Mouse (Mus musculus) retina, adult 2 months (tissue): Measurements from ENCODE around the gene Ank2.

ENCODE experiments used
- DNase-seq: peaks from one replicate; pipeline ENCODE4 v3.0.0-alpha.2; 2012; ENCODE audit warnings: low read depth, low spot score

Ank2 gene

DNA sequence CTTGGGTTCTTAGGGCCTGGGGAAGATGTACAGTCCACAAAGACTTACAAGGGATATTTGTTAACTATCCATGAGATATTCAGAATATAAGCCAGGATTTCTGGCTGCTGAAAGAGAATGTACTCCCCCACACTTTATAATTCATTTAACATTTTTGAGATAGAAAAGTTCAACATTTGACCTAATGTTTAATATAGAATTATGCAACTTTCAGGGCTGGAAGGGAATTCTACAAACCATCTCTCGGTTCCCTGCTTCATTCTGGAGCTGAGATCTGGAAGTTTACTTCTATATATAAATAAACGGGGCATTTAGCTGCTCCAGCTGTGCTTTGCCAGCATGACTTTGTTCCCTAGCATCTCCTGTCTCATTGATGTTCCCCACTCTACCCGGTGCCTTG lies 372.9 kb downstream of the Ank2 start:
- DNase-seq: no peak

DNA sequence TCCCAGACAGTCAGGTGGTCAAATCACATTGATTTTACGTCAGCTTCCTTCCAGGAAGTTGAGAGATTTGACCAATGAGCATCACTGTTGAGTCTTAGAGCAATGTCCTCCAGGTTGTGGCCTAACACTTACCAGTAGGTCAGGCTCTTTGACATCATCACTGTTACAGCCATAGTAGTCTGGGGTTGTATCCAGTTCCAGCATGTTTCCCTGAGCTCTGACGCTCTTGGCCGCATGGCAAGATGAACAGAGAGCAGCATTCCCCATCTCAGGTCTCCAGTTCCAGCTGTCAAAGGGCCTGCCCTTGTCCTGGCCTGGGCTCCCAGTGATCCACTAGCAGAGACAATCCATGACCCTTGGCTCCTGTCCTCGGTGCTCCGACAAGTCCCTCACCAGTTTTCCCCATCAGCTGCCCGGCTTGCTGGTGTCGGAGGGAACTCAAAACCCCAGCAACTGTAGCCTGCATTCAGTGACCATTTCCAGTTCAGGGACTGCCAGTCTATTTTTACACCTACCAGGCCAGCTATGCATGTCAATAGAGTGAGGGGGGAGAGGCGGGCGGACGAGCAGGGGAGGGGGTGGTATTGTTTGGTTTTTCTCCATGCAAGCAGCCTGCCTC lies 374.7 kb downstream of the Ank2 start:
- DNase-seq: no peak

DNA sequence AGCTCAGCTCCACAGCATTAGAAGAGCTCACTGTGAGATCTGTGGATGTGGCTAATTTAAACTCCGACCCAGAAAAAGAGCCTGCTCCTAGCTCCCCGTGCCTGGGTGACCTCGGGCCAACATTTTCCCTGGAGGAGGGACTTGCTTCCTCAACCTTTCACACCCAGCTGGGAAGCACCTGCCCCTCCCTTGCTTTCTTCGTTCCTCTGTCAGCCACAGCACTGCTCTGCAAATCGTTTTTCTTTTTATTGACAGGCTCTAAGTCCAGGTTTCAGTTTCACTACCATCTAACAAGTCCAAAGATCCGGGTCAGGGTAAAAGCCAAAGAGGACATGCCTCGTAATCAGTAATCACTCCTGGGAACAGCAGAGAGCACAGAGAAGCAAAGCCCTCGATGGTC lies 375.8 kb downstream of the Ank2 start:
- DNase-seq: no peak

DNA sequence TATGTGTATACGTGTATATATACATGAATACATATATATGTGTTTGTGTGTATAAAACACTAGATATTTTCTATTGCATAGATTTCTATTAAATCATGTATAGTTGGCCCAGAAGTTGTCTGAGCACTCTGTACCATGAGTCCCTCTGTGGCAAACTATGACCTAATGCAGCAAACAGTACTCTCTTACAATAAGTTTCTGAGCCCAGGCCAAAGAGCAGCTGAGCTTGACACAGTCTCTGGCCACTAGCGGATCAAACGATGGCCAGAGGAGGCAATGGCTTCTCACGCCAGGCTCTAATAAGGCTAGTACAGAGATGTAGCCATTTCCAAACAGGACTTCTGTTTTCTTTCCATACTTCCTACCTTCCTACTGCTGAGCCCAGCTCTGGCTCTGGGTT lies 380.4 kb downstream of the Ank2 start:
- DNase-seq: no peak

DNA sequence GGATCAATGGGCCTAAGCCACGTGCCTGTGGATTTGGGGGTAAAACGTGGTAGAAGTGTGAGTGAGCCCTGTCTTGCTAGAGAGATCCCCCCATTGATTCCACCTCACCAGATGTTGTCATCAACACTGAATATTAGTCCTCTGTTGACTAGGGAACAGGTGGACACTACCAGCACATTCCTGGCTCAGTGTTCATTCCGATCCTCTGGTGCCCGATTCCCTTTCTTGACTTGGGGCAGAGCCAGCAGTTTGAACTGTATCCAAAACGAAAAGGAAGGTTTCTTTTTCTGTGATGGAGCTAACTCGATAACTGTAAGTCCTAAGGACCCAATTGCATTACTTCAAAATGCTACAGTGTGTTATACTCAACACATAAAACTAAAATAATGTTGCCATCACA lies 382.9 kb downstream of the Ank2 start:
- no peak for DNase-seq

DNA sequence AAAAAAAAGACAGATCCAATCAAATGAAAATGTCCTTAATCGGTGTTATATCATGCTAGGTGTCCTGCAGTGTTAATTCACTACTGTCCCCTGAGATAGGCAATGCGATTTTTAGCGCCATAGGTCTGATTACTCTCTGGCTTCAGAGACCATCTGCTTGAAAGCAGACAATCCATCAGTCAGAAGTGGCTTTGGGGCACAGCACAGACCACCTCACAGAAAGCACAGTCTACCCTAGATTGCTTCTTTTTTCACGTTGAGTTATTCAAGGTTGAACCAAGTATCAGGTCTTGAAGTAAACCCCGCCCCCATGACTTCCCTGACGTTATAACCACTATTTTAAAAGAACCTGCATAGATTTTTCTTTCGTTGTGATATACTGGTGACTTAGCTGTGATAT lies 385.9 kb downstream of the Ank2 start:
- DNase-seq: no peak

DNA sequence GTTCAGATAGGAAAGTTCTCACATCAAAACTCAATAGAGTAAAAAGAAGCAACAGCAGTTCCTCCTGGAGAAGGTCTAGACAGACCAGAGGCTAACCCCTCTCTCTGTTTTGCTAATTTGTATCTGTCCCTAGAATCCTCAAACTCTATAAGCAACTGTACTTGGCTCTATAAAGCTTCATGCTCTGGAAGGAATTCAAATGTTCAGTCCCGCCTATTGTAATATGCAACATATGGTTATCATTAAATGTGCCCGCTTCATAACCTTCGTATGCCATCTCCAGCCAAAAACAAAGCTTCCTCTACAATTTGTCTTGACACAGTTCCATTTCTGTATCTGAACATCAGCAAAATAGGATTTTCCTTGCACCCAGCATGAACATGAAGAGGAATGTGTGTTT lies 389.7 kb downstream of the Ank2 start:
- DNase-seq: no peak

DNA sequence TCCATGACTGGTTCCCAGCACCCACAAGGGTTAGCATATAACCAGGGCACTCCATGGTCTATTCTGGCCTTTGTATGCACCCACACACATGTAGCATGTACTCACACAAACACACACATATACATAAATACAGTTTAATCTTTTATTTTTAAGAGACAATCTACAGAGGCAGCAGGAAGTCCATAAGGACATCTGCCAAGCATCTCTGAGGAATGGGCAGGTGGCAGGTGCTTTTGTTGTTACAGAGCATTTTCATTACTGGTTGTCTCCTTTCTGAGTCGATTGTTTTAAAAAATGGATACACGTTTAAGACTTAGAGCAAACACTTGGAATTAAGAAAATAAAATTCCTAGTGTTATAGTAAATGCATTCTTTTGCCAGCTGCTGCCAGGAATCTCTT lies 390.7 kb downstream of the Ank2 start:
- no peak for DNase-seq

DNA sequence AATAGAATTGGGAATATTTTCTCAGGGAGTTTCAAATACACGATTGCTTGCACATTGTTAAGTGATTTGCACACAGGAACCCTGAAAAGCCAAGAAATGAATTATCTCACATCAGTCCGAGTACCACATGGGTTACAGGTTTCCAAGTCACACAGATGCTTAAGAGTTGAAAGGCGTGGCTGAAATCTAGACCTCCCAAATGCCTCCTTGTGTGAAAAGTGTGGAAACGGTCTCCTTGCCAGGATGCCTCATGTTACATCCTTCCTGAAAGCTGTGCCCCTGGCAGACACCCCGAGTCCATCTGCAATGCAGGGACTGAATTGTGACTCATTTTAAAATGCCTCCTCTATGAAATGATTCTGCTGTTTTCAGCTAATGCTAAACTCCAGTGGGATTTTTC lies 391.9 kb downstream of the Ank2 start:
- no peak for DNase-seq

DNA sequence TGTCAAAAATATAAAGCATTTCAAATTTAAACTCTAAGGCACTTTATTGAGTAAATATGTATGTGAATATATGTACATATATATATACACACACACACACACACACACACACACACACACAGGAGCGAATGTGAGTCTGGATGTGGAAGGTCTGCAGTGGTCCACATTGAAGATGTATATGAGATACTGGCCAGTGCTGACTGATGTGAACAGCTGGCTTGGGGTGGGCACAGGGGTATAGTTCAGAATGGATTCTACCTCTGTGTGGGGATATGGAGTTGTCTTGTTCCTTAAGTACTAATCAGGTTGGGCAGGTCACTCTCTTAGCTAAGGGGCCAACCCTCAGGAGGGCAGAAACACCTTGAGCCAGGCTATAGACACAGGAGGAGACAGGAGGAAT lies 397.8 kb downstream of the Ank2 start:
- DNase-seq: no peak

DNA sequence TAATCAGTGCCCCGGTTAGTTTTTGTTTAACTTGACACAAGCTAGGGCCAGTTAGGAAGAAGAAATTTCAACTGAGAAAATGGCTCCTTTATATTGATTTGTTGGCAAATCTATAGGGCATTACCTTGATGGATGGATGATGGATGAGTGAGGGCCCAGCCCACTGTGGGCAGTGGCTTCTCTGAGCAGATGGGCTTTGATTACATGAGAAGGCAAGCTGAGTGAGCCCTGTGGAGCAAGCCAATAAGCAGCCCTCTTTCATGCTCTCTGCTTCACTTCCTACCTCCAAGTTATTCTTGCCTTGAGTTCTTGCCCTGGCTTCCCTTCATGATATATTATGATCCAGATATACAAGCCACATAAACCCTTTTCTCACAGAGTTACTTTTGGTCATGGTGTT lies 401.4 kb downstream of the Ank2 start:
- DNase-seq: no peak

DNA sequence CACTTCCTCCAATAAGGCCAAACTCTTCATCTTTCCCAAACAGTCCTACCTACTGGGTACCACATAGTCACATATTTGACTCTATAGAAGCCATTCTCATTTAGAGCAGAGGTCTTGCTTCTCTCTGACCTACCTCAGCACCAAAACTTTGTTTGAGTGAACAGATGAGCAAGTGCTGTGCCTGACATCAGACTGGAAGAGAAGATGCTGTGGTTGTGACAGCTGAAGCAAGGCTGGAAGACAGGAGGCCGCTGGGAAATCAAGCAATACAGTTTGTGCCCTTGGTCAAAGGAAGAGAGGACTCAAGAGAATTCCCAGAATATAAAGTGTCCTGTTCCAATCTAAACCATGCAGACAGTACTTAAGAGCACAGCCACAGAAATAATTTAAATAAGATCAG lies 402.0 kb downstream of the Ank2 start:
- DNase-seq: no peak

DNA sequence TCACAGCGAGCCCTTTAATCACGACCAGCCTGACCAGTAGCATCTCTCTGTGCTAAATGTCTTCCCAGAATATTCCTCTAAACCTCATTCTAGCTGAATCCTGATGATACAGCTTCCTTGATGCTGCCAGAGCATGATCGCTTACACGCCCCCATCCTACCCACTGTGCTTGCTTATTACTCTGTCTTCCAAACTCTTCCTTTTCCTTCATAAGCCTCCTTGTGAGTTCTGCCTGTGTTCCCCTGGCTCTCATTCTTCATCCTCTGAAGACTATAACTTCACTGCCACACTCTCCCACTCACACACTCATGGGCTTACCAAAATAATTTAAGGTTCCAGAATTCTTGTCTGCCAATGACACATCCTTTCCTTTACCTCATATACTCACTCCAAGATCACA lies 405.5 kb downstream of the Ank2 start:
- DNase-seq: no peak

DNA sequence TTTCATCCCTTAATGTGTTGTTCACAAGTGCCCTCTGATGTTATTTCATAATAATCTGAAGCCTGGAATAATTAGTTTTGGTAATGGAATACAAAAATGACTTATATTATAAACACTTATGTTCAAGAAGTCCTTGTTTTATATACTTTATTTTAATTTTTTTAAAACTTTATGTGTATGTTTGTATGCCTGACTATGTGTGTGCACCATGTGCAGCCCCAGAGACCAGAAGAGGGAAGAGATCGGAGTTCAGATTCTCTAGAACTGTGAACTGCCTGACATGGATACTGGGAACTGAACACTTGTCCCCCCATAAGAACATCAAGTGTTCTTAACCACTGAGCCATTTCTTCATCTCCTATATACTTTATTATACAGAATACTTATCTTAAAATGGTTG lies 411.6 kb downstream of the Ank2 start:
- no peak for DNase-seq

DNA sequence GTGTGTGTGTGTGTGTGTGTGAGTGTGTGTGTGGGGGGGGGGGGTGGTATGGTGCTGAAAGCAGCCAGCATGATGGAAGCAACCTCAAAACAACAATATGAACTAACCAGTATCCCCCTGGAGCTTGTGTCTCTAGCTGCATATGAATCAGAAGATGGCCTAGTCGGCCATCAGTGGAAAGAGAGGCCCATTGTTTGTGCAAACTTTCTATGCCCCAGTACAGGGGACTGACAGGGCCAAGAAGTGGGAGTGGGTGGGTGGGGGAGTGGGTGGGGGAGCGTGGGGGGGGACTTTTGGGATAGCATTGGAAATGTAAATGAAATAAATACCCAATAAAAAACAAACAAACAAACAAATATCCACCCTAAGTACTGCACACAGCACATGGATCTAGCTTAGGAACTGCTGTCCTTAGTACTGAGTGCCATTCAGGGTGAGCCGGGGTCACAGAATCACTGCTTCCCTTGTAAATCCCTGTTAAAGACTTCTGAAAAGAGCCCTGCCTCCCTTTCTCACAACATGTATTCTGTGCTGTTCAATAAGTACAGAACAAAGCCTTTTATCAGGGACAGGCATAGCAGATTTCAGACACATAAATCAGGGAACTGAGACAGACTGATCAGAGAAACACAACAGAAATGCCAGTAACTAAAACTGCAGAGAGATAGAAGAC lies 412.2 kb downstream of the Ank2 start:
- DNase-seq: no peak

DNA sequence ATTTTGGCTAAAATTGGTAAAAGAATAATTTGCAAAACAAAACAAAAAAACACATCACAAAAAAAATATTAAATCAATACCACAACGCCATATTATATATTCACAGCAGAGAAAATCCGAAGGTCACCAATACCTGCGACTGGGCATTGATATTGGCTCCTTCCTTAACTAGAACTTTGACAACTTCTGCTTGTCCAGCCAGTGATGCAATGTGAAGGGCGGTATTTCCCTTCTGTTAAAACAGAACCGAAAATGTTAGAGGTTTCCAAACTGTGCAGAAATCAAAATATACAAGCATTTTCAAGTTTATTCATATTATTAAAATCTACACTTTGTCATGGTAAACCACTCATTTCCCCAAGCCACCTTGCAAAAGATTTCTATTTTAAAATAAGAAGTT lies 421.8 kb downstream of the Ank2 start:
- DNase-seq: no peak

DNA sequence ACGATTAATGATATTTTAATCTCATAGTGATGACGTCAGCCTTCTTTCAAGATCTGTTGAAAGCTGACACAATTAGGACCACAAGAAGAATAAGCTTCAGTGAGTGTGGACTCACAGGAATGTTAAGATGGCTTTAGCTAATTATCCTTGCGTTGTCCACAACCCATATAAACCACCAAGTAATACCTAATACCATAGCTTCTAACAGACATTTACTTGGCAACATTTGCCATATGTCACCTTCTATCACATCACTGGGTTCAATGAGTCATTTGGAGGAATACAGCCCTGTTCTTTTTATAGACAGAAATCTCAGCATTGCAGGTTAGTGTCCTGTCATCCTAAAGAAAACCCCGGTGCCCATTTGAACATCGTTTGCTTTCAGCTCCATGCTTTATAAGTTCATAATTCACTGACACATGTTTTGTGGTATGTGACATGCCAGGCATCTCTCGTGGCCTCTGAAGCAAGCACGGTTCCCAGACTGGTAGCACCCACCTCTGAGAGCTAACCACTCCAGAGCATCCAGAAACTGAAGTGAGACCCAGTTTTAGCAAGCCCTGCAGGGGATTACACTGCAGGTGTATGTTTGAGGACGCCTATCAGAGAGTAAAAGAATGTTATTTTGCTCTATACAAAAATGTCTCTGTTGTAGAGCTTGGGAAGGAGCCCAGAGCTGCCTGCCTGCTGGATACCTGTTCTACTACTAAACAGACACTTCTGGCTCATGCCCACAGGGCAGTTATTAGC lies 423.4 kb downstream of the Ank2 start:
- DNase-seq: peak; percentile 25

DNA sequence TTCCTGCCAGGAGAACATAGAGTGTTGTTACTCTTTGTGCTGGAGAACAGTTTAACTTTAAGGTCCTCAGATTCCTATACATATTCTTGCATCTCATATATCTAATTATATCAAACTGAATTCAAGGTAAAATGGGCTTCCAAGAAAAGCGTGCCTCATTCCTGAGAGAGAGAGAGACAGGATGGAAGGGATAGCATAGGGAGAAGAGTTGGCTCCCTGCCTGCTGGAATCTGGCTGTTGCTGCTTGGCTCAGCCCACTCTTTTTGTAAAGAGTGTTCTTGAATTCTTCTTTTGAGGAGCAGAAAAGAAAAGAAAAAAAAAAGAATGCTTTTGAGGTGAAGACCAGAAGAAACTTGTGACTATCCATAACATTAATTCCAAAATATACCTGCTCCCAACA lies 427.7 kb downstream of the Ank2 start:
- DNase-seq: no peak

DNA sequence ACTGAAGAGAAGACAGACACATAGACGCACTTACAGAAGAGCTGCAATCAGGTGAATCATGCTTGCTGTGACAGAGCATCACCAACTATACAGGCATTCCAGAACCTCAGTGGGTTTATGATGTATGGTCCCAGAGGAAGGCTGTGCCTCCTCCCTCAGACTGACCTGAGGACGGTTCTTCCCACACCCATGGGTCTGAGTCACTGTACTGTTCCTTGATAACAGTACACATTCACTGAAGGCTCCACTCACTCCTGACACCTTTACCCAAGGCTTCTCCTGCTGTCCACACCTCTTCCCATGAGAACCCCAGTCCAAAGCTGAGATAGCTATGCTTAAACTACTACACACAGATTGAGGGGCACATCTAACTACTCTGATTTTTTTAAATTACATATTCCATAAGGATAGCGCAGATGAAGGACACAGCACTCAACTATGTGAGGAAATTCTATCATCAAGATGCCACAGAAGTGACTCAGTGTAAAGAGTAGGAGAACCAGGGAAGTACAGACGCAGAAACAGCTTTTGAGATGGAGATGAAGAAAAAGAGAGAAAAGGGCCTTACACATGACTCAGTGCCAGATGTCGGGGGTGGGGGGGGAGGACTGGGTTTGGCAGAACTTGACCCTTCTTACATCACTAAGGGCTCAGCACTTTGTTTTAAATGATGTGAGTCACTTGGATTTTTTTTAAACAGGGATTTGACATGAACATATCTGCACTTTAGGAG lies 435.3 kb downstream of the Ank2 start:
- no peak for DNase-seq

DNA sequence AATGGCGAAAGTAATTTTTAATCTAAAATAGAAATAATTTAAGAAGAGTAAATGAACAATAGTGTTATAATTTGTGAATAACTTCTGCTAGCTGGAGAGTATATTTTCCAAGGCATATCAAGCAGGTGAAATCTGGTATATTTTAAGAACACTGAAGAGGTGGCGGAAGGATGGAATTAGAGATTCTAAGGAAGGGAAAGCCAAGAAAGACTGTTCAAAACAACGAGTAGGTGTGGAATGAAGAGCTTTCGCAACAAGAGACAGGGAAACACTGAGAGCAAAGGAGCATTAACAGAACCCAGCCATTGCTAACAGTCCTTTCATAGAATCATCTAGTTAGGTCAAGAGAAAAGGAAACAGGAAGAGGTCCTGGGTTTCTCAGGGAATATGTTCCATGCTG lies 439.5 kb downstream of the Ank2 start:
- no peak for DNase-seq

DNA sequence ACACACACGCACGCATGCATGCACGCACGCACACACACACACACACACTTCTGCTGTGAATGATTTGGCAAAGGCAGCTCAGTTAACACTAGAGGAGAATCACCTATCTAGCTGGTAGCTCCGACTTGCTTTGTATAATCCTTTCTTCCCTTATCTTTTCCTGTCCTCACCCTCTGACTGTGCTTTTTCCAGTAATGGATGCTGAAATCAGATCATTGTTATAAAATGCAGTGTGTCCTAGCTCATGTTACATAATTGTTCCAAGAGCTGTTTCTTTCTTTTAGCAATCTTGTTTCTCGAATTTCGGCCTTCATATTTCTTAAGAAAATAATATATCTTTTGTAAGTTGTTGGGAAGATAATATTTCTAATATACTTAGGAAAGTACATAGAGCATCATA lies 457.9 kb downstream of the Ank2 start:
- DNase-seq: no peak

DNA sequence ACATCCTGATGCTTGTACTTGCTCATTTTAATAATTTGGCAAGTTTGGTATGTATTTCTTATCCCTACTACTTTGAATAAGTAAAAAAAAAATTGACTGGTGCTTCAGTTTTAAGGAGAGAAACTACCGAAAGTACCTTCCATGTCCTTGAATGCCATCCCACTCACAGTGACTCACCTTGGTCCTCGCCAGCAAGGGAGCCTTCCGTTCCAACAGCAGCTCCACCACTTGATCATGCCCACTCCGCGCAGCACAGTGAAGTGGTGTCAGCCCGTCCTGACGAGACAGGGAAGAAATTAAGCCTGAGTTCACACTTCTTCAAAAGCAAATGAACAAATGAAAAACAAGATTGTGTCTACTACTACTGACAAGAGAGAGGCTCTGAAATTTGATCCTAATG lies 460.6 kb downstream of the Ank2 start:
- DNase-seq: no peak

DNA sequence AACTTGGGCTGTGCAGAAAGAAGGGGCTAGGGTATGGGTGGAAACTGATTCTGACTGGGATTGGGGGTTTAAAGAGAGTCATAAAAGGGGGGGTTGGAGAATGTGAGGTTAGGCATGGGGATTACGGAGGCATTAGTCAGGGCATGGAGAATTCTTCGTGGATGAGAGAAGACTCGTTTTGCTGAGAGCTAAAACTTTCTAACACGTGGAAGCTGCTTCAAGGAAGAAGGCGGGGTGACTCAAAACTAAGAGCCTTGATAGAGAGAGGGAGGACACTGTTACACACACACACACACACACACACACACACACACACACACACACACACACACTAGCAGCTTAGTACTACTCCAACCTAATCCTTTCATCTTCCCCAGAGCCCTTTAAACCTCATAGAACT lies 463.0 kb downstream of the Ank2 start:
- DNase-seq: peak; percentile 9
